Mouse (Mus musculus) neutrophil, adult 5-6 weeks (primary cell): ENCODE measurements around the gene Ptx3. TPM values are rescaled to one million over a fixed set of nuclear protein-coding genes. Genes with fewer than 3 reads are reported as not detected.
"Not testable (repeated sequence)": the region's sequence is repeated elsewhere in the genome, so short reads cannot be mapped to it uniquely, and the experiment has no call there.

Experiments used
- ATAC-seq: fragments of 151-379, 151-347 bp; 2 replicates; pipeline ENCODE4 v1.8.0; 2017; ENCODE audit warnings: mild to moderate bottlenecking, moderate TSS enrichment; ENCODE audit not compliant: insufficient number of reproducible peaks, poor library complexity, low FRiP score, severe bottlenecking; ENCODE audit errors: extremely low read depth
- total RNA-seq: library from RNA; stranded (forward); fragments of 200-1000 nt; gene quantifications from 2 replicates; pipeline ENCODE4 v1.2.3, GENCODE M21; 2017

Ptx3 gene
- total RNA-seq = not detected in 2 replicates

DNA sequence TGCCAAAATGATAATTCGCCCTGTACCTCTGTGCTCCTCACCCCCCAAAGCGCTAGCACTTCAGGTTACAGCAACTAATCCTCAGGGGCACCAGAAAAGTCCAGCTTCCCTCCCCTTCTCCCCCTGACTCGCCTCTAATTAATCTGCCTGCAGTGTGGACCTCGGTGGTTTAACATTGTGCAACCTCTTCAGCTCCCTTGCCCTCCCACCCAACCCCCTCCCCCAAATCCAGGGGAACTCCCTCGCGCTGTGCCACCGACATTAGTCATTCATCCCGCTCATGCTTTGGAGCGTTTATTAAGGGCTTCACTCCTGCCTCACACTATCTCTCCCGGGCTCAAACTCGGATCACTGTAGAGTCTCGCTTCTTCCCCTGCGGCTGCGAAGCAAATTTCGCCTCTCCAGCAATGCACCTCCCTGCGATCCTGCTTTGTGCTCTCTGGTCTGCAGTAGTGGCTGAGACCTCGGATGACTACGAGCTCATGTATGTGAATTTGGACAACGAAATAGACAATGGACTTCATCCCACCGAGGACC lies at the start of gene Ptx3:
Gene Ptx3, plus strand, starts transcription at position 256 of the 537 bp plus-strand sequence.
- no peak for ATAC-seq

DNA sequence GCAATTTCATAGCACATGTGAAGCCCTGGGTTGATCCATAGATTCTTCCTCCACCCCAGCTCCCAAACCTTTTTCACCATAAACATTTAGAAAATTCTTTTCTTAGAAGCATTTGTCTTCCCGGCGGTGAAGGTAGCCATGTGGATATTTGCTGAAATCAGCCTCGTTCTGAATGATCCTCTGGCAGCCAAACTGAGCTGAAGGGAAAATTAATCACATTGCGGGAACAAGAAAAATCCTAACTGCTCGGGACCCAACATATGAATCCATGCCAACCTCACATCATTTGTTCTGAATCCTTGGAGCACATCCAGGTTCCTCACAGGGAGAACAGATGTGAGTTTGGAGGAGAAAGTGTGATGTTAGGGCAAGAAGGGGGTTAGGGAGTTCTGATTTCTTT lies 46.8 kb upstream of the Ptx3 start:
- no peak for ATAC-seq

- no peak for ATAC-seq
Observed at GRCm38 (mm10) chr3:66179647-66180046, 40.1 kb upstream of the Ptx3 start.

GRCm38 (mm10) chr3:66193910-66194562 lies 25.7 kb upstream of the Ptx3 start:
- ATAC-seq = no peak

- no peak for ATAC-seq
Observed at GRCm38 (mm10) chr3:66208836-66209573, 10.7 kb upstream of the Ptx3 start.

DNA sequence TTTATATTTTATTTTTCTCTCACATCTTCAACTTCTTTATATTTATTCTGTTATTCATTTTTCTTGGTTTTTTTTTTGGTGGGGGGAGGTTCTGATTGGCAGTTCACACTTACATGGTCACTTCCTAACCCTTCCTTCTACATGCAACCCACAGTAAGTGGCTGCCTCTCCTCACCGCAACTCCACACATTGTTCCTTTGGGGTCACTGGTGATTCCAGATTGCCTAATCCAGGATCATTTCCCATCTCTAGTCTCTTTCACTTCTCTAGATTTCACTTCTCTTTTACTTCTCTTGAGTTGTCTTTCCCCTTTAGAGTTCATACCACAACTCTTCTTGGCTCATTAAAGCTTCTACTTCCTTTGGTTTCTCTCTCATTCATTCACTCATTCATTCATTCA lies 6.2 kb upstream of the Ptx3 start:
- ATAC-seq = no peak

DNA sequence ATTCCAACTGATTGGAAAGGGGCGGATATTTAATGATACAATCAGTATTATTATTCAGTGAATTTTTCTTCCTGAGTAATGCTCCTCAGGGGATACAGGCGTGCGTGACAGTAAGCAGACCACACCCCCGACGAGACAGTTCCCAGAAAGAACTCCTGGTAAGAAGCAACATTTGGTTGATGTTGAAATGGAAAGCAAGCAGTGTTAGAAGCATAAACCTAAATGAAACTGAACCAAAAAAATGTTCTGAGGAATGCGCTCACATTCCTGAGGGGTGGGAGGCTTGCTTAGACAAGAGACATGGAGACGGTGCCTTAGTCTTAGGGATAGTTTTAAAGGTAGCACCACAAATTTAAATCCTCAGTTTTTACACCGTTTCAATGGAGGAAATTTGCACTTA lies 4.0 kb upstream of the Ptx3 start:
- ATAC-seq = no peak

- no peak for ATAC-seq
Observed at GRCm38 (mm10) chr3:66220554-66221242, 988 bp downstream of the Ptx3 start.

DNA sequence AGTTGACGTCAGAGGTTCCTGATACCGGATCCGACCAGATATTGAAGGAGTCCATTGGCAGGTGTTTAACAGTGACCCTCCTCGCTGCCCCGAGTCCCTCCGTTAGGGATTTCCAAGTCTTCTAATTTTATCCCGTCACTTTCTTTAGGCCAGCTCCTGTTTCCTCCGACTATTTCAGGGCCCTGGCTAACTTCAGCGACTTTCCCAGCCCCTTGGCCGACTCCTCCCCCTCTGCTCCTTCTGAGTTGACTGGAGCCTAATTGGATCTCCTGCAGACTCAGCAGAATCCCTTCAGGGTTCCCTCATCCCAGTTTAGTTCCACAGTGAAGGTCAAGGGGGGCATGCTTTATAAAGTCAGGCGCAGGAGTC lies 1.5 kb downstream of the Ptx3 start:
- ATAC-seq = no peak

DNA sequence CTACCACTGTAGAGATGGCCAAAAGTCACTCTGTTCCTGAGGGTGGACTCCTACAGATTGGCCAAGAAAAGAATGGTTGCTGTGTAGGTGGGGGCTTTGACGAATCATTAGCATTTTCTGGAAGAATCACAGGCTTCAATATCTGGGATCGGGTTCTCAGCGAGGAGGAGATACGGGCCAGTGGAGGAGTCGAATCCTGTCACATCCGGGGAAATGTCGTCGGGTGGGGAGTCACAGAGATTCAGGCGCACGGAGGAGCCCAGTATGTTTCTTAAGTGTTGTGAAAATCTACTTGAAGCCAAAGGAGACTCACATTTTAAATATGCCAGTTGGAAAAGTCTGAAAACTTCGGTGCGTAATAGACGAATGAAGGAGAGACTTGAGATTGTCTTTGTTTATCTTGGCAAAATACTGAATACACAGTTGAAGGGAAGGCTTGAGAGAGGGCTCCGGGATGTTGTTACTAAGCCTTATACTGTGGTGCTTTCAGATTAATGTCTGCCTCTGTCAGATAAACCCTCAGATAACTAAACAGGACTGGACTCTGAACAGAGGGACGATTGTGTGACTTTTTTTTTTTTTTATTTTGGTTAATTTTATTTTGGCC lies 5.3 kb downstream of the Ptx3 start:
- ATAC-seq = no peak

DNA sequence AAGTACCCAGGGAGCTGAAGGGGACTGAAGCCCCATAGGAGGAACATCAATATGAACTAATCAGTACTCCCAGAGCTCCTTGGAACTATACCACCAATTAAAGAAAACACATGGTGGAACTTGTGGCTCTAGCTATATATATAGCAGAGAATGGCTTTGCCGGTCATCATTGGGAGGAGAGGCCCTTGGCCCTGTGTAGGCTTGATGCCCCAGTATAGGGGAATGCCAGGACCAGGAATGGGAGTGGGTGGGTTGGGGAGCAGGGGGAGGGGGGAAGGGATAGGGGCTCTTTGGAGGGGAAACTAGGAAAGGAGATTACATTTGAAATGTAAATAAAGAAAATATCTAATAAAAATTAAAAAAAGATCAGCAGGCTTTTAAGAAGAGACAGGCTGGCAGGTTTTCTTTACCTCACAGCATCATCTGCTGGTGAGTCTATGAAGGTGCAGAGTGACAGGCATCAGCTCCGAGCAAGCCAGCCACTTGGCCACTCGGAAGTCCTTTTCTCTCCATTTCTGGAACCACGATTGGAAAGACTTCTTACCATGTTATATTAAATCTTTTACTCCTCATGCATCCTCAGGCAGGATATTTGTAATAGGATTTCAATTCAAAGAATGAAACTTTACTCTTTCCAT lies 16.6 kb downstream of the Ptx3 start:
- not testable (repeated sequence) for ATAC-seq

DNA sequence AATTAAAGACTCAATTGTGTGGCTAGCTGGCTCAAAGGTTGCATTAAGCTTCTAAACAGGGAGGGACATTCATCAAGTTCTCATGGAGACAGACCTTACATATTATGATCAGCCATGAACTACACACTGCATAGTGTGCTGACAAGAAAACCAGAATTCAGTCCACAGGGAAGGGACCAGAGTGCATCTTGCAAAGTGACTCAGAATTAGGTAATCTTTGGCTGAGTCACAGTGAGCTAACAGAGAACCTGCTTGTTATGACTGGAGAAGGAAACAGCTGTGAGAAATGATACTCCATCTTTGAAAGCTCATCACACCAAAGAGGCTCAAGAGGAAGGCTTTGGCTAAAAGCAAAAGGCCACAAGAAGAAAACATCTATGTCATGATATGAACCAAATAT lies 20.8 kb downstream of the Ptx3 start:
- no peak for ATAC-seq

- no peak for ATAC-seq
Observed at GRCm38 (mm10) chr3:66251842-66252241, 32.1 kb downstream of the Ptx3 start.

DNA sequence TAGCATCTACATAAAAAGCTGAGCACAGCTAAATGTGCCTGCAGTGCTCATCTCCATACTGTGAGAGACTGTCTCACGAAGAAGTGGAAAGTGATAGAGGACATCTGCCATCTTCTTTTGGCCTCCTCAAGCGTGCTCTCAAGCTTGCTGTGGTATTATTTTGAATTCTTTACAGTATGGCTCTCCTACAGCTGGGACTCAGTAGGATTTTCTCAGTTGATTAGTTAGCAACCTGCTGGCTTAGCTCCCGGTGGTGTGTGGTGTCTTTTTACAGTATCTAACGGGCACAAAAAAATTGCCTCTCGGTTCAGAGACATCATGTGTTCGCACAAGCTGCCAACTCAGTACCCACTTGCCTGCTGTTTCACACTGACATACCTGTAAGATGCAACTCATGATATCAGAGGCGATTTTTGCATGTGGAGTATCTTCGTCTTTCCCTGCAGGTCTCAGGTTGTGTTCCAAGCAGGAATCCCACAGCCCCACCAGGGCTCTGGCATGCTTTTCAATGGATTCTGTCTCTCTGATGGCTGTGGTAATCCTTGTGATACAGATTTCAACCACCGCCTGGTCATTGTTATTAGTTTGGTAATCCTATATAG lies 34.9 kb downstream of the Ptx3 start:
- no peak for ATAC-seq

DNA sequence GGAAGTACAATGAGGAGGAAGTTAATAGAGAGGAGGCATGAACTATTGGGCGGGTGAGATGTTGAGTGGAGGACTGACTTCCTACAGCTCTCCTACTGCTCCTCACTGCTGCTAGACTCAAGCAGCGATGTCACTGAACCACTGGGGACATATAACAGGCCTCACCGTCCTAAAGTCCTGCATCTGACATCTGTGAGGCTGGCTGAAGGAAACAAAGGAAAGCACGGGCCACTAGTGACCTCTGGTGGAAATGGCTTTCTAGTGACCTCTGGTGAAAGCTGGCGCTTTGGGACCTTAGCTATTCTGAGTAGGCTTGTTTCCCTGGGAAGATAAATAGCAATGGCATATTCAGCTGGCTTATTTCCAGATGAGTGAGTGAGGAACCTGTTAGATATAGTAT lies 42.6 kb downstream of the Ptx3 start:
- ATAC-seq = no peak

GRCm38 (mm10) chr3:66263270-66263669 lies 43.6 kb downstream of the Ptx3 start:
- ATAC-seq = no peak
